Mouse (Mus musculus) E14TG2a.4 (cell line): ENCODE results near the gene Smad3.

Source experiments
- CTCF ChIP-seq: conservative IDR thresholded peaks from 2 replicates; pipeline ENCODE4 v1.5.1; 2014; ENCODE audit warnings: low read length
- NANOG ChIP-seq: IDR thresholded peaks from 2 replicates; pipeline ENCODE4 v1.6.1; 2014; ENCODE audit warnings: borderline replicate concordance, low read length, mixed read lengths

DNA sequence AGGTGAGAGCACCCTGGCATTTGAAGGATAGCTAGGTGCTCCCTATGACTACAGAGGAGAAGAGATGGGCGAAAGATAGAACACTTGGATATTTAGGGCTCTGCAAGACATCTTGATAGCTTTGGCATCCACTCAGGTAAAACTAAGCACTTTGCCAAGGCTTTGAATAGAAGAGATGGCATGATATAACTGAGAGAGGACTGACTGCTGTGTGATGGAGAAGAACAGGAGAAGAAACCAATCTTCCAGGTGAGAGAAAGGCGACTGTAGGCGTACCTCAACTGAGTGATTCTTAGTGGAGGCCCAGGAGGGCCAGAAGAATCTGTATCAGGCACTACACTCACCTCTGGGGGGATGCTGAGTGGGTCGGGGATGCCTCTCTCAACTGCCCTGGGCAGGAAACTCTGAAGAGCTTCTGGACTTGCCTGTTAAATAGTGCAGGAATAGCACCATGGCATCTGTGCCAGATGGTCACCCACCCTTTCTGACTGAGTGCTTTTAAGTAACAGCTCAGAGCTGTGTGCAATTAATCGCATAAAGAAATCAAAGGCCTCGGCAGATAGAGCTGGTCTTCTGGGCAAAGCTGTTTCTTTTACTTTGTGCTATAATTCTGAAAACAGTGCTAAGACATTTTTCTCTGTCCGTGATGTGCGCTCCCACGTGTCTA lies 132.6 kb downstream of the Smad3 start:
- TF ChIP-seq CTCF (no peak), NANOG (no peak)
